Mouse (Mus musculus) liver, embryonic 16.5 days (tissue): ENCODE measurements at regions not wholly inside any gene's neighbourhood (a gene's known extent, or its start where the extent isn't known, plus 50 kb on each side); places are given as distances from the start of the nearest gene placed in this dataset.

Source experiments
- ATAC-seq: fragments of 200-750 bp; cut with Nextera tagmentation; 2 replicates; pipeline ENCODE4 v1.8.0; 2017; ENCODE audit warnings: low read depth, mild to moderate bottlenecking, moderate number of reproducible peaks, moderate library complexity
- H3K27ac ChIP-seq: fragments of 300-500 bp; sonication (generic); 2 replicates; pipeline ENCODE4 v1.5.1; 2014; ENCODE audit warnings: mild to moderate bottlenecking, low read length
- H3K27me3 ChIP-seq: fragments of 300-500 bp; sonication (generic); 2 replicates; pipeline ENCODE4 v1.6.1; 2014; ENCODE audit warnings: low read depth, low read length, mixed read lengths; ENCODE audit not compliant: control insufficient read depth, insufficient read depth
- H3K36me3 ChIP-seq: fragments of 300-500 bp; sonication (generic); 2 replicates; pipeline ENCODE4 v1.6.1; 2014; ENCODE audit warnings: mild to moderate bottlenecking; ENCODE audit not compliant: control insufficient read depth, insufficient read depth
- H3K4me1 ChIP-seq: fragments of 300-500 bp; sonication (generic); 2 replicates; pipeline ENCODE4 v1.6.1; 2014; ENCODE audit warnings: low read depth, low read length, mixed read lengths; ENCODE audit not compliant: control insufficient read depth
- H3K4me2 ChIP-seq: fragments of 300-500 bp; sonication (generic); 2 replicates; pipeline ENCODE4 v1.6.1; 2014; ENCODE audit warnings: low read depth, low read length, mixed read lengths
- H3K4me3 ChIP-seq: fragments of 300-500 bp; sonication (generic); 2 replicates; pipeline ENCODE4 v1.5.1; 2014; ENCODE audit warnings: low read depth, mild to moderate bottlenecking, low read length
- H3K9ac ChIP-seq: fragments of 300-500 bp; sonication (generic); 2 replicates; pipeline ENCODE4 v1.6.1; 2014; ENCODE audit warnings: low read depth, low read length
- H3K9me3 ChIP-seq: fragments of 300-500 bp; sonication (generic); replicated peaks from 2 replicates; pipeline ENCODE4 v1.6.1; 2016; ENCODE audit warnings: low read length; ENCODE audit not compliant: control insufficient read depth
- WGBS: fragments of 180-500 bp; shearing (Covaris S2); extraction: QIAGEN DNeasy Blood & Tissue Kit; methylation state at CpG from one replicate; pipeline ENCODE4 v1.1.7; 2014; ENCODE audit not compliant: insufficient replicate concordance; 5-methylcytosine and 5-hydroxymethylcytosine counted together

DNA sequence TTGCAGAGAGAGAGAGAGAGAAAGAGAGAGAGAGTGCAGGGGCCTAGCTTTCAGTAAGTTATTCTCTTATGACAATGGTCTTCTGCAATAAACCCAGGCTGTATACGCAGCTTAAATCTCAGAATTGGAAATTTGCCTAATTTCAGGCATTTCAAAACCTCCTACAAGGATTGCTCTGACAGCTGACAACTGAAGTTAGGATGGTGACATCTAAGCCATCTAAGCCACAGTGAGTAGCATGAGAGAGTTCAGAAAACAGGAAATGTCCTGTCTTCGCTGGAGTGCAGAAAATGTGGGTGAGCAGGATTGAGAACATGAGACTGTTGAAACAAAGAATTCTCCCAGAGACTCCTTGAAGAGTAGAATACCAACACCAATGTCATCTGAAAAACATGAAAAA lies 56.8 kb downstream of the Fam110c start:
- WGBS, result 52% methylated on average over 2 of the region's 2 CpGs
- H3K9me3 ChIP-seq, result no peaks in the 10 kb centered on the region

DNA sequence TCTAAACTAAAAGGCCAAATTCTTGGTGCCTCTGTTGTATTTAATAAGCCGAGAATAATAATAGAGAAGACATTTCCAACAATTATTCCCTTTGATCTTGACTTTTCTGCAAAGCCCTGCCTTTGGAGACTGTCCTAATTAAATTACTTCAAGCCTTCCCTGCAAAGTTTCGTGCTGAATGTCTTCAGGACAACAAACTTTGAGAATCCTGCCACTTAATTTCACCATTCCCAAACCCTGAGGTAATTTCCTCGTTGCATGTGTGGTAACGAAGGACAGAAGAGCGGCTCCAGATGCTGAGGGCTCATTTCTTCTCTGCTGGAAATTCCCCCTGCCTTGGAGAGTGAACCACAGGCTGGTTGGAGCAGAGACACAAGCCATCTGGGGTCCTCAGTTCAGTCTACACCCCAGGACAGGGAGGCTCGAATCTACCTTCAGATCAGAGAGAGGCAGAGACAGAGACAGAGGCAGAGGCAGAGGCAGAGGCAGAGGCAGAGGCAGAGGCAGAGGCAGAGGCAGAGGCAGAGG lies 60.9 kb downstream of the Fam110c start:
- 56% methylated on average over 6 of the region's 6 CpGs for WGBS
- no peak for ATAC-seq

More for the DNA sequence above, 56.8 kb downstream of the Fam110c start:
- Histone ChIP-seq H3K27me3 (no peaks in the 10 kb centered on the region), H3K4me1 (no peaks in the 10 kb centered on the region), H3K36me3 (no peaks in the 10 kb centered on the region), H3K27ac (no peak overlapping the region), H3K9ac (no peak overlapping the region), H3K4me2 (no peak overlapping the region), H3K4me3 (no peak overlapping the region)
- no peak for ATAC-seq

DNA sequence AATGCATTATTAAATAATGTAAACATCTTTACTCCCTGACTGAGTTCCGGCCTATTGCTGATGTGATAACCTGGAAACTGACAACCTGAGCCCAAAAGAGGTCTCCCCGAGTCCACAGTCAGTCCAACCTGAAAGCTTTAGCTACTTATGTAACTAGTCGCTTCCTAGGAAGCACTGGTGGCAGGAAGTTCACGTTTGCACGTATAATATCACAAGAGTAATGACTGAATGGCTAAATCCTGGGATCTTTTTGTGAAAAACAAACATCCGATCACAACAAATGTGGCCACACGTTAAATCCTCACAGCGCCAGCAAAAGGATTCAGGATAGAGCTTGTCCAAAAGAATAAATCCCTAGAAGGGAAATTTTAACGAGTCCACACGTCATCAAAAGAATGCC lies 62.7 kb downstream of the Fam110c start:
- no peaks in the 10 kb centered on the region for H3K4me1 ChIP-seq
- no peak overlapping the region for H3K4me3 ChIP-seq
- no peak overlapping the region for H3K27ac ChIP-seq
- 65% methylated on average over 10 of the region's 10 CpGs for WGBS
- no peak for ATAC-seq
- H3K27me3 ChIP-seq, result no peaks in the 10 kb centered on the region
- H3K9ac ChIP-seq, result no peak overlapping the region
- H3K36me3 ChIP-seq, result no peaks in the 10 kb centered on the region
- no peak overlapping the region for H3K4me2 ChIP-seq
- H3K9me3 ChIP-seq, result no peaks in the 10 kb centered on the region

More for the DNA sequence above, 60.9 kb downstream of the Fam110c start:
- Histone ChIP-seq H3K27ac (no peak overlapping the region), H3K4me2 (no peak overlapping the region), H3K4me1 (no peaks in the 10 kb centered on the region), H3K36me3 (no peaks in the 10 kb centered on the region), H3K4me3 (no peak overlapping the region), H3K27me3 (no peaks in the 10 kb centered on the region), H3K9me3 (no peaks in the 10 kb centered on the region), H3K9ac (no peak overlapping the region)

DNA sequence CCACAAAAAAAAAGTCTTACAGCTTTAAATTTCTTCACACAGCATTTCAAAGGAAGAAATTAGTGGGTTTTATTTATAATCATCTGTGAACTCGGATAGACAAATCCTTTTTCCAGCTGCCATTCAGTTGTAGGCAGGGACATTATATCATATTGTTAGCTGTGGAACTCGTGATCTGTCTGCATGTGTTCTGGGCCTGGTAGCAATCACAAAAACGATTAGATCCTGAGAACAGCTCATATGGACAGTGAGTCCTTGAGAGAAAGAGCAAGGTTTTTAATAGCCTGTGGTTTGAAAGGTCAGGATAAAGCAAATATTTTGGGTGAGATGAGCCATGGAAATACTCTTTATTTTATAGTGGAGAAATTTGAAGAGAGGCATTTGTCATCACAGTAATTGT lies 63.2 kb downstream of the Fam110c start:
- no peak overlapping the region for H3K4me2 ChIP-seq
- no peak overlapping the region for H3K4me3 ChIP-seq
- H3K9ac ChIP-seq, result no peak overlapping the region
- H3K27me3 ChIP-seq, result no peaks in the 10 kb centered on the region
- no peak for ATAC-seq
- H3K4me1 ChIP-seq, result no peaks in the 10 kb centered on the region
- no peak overlapping the region for H3K27ac ChIP-seq
- H3K9me3 ChIP-seq, result no peaks in the 10 kb centered on the region
- H3K36me3 ChIP-seq, result no peaks in the 10 kb centered on the region
- 36% methylated on average over 3 of the region's 3 CpGs for WGBS

DNA sequence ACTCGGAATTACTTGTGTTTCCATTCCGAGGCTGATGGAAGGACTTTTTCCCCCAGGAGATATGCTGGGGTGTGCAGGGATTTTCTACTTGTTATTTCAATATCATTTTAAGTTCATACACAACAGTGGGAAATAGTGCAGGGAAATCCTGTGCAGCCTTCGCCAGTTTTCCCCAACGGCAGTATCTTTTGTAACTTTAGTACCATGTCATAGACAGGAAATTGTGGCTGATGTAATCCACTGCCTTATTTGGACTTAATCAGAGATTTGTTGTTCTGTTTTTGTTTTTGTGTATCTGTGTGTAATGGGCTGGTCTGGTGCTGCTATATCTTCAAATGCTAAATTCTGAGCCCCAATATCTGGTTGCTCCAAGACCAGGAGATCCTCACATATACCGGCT lies 63.8 kb downstream of the Fam110c start:
- H3K4me3 ChIP-seq, result no peak overlapping the region
- no peaks in the 10 kb centered on the region for H3K4me1 ChIP-seq
- H3K27ac ChIP-seq, result no peak overlapping the region
- H3K9me3 ChIP-seq, result no peaks in the 10 kb centered on the region
- H3K27me3 ChIP-seq, result no peaks in the 10 kb centered on the region
- WGBS, result 50% methylated on average over 5 of the region's 5 CpGs
- no peaks in the 10 kb centered on the region for H3K36me3 ChIP-seq
- H3K4me2 ChIP-seq, result no peak overlapping the region
- ATAC-seq, result no peak
- H3K9ac ChIP-seq, result no peak overlapping the region

DNA sequence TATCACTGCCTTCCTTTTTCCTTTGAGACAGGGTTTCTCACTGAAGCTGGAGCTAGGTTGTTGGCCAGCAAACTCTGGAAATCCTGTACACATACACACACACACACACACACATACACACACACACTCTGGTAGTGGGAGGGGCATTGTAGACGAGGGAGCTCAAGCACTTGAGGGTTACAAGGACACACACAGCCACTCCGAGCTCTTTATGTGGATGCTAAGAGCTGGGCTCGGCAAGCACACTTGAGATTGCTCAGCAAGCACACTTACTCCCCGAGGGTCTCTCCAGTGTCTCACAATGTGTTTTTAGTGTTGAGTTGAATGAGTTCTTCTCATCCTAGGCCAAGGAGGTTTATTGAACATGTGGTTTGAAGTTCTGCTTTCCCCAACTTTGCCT lies 66.2 kb downstream of the Fam110c start:
- WGBS, result 53% methylated on average over 4 of the region's 4 CpGs
- Histone ChIP-seq H3K4me1 (no peaks in the 10 kb centered on the region), H3K27ac (no peak overlapping the region), H3K4me3 (no peak overlapping the region), H3K9me3 (no peaks in the 10 kb centered on the region), H3K4me2 (no peak overlapping the region), H3K36me3 (no peaks in the 10 kb centered on the region), H3K9ac (no peak overlapping the region), H3K27me3 (no peaks in the 10 kb centered on the region)
- no peak for ATAC-seq

DNA sequence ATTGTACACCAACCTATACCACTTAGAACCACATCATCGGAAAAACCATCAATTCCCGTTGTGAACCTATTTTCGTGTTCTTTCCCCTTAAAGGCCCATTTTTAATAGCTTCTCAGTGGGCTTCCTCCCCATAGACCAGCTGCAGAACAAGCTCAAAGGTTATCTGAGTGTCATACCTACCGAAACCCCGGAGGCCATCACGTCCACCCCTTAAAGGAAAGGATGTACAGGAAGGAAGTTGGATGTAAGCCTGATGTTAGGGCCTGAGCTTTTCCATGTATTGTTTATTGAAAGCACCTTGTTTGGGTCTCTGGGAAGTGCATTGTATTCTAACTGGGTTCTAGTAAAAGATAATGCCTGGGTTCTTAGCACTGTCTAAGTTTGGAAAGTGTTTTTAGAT lies 69.6 kb downstream of the Fam110c start:
- 48% methylated on average over 6 of the region's 6 CpGs for WGBS
- Histone ChIP-seq H3K36me3 (no peaks in the 10 kb centered on the region), H3K27me3 (no peaks in the 10 kb centered on the region), H3K4me2 (no peak overlapping the region), H3K4me1 (no peaks in the 10 kb centered on the region), H3K9me3 (no peaks in the 10 kb centered on the region), H3K9ac (no peak overlapping the region), H3K4me3 (no peak overlapping the region), H3K27ac (no peak overlapping the region)
- no peak for ATAC-seq

DNA sequence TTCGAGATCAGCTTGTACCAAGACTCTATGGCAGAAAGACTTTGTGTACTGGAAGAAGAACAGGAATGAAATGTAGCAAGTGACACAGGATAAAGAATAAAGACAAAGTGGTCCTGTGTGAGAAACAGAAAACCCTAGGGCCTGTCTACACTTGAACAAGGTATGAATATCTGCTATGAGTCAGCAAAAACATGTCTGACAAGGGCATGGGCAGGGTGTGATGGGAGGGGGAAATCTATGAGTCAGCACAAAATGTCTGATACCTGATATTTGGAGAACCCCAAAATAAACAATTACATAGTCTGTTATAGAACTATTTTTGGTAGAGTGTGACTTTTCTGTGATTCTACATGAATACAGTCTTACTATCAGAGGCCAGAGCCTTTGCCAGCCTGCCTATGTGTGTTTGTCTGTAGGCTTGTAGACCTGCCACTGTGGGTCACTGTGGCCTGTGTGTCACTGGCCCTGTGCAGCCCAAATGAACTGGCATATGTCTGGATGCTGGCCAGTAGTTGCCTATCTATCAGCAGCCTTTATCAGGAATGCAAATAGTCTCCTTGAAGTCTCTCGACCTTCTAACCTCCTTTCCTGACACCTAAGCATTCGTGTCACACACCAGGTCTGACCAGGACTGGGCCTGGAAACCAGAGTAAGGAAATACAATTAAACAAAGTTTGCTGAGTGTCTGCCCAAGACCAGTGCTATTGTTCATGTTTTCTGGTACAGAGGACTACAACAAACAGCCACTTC lies 71.5 kb downstream of the Fam110c start:
- no peak for ATAC-seq
- no peak overlapping the region for H3K4me2 ChIP-seq
- WGBS, result 47% methylated on average over 3 of the region's 3 CpGs
- no peaks in the 10 kb centered on the region for H3K27me3 ChIP-seq
- H3K36me3 ChIP-seq, result no peaks in the 10 kb centered on the region
- no peaks in the 10 kb centered on the region for H3K9me3 ChIP-seq
- no peak overlapping the region for H3K9ac ChIP-seq
- H3K27ac ChIP-seq, result no peak overlapping the region
- H3K4me1 ChIP-seq, result no peaks in the 10 kb centered on the region
- no peak overlapping the region for H3K4me3 ChIP-seq

DNA sequence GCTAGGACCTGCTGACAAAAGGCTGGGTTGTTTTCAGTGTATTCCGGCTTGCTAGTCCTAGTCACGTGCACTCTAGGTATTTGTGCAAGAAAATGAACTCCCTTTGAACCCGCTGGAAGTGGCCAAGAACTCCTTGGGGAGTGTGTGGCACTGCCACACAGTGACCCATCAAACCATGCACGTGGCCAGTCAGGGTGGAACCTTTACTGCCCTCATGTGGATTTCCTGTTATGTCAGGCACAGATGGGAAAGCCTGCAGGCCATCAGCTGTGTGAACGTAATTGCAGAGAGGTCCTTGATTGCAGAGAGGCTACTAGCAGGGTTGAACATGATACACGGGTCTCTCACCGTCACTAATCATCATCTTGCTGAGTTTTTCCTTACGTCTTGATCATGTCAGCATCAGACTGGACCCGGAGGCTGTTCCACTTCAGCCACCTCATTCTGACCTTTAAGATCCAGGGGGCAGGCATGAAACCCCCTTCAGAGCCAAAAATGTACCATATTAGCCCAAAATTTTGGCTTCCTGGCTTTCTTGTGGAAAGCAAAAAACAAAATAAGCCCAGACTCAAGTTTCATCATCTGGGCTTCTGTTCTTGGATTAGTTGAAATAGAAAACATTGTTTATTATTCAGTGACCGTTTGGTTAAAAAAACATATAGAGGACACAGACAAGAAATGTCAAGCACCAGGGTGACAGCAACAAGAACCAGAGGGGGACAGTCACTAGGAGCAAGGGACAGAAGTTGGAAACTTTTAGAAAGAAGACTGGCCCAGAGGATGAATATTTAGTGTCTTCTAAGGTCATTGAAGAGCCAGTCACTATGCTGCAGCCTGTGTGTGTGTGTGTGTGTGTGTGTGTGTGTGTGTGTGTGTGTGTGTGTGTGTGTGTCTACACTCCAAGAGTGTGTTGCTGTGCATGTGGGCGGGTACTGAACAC lies 75.0 kb downstream of the Fam110c start:
- Histone ChIP-seq H3K4me1 (no peaks in the 10 kb centered on the region), H3K9ac (no peak overlapping the region), H3K4me2 (no peak overlapping the region), H3K36me3 (no peaks in the 10 kb centered on the region), H3K27me3 (no peaks in the 10 kb centered on the region), H3K27ac (no peak overlapping the region), H3K4me3 (no peak overlapping the region), H3K9me3 (no peaks in the 10 kb centered on the region)
- WGBS, result 53% methylated on average over 11 of the region's 11 CpGs
- no peak for ATAC-seq
